Mouse (Mus musculus): ENCODE data around the gene Tmem209. TPM values are rescaled to one million over a fixed set of nuclear protein-coding genes. Genes with fewer than 3 reads are reported as not detected.
A peak's percentile ranks its signal among the peaks of the same experiment; 100 is the strongest.

Gene Tmem209
- total RNA-seq (2015) (40.3 and 42.3 TPM in 2 replicates), total RNA-seq (2017) (24.0 and 39.0 TPM in 2 replicates)

- peak; percentile 99 for ATAC-seq (ENCODE audit: poor library complexity, severe bottlenecking)
Observed at GRCm38 (mm10) chr6:30509265-30510239, at the start of gene Tmem209, which contains the start of gene Ssmem1. TSS of gene Tmem209 (minus strand) at chr6:30509783. TSS of gene Ssmem1 (plus strand) at chr6:30509849.

- no peak for ATAC-seq (ENCODE audit: poor library complexity, severe bottlenecking)
Observed at GRCm38 (mm10) chr6:30556080-30556479, 46.5 kb upstream of the Tmem209 start.

- ATAC-seq (ENCODE audit: poor library complexity, severe bottlenecking): no peak
Observed at GRCm38 (mm10) chr6:30554621-30555170, 45.1 kb upstream of the Tmem209 start.

DNA sequence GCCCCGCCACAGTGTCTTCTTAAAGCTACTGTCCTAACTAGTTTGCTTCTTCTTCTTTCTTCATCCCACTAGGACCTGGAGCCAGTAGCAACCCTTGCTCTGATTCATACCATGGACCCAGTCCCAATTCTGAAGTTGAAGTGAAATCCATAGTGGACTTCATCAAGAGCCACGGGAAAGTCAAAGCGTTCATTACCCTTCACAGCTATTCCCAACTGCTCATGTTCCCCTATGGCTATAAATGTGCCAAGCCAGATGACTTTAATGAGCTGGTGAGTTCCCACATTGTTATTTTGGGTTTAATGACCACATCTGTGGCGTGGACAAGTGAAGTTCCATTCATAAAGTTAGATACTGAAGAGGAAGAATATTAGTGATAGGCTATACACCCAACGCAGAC is 44.5 kb upstream of the Tmem209 start:
- no peak for ATAC-seq (ENCODE audit: poor library complexity, severe bottlenecking)

GRCm38 (mm10) chr6:30553381-30554010 is 43.9 kb upstream of the Tmem209 start:
- ATAC-seq (ENCODE audit: poor library complexity, severe bottlenecking): no peak

- 0 out of 2 replicates have a peak, but pooled peaks have one; percentile 34 for ATAC-seq (ENCODE audit: poor library complexity, severe bottlenecking)
Observed at GRCm38 (mm10) chr6:30552628-30553027, 43.0 kb upstream of the Tmem209 start.

DNA sequence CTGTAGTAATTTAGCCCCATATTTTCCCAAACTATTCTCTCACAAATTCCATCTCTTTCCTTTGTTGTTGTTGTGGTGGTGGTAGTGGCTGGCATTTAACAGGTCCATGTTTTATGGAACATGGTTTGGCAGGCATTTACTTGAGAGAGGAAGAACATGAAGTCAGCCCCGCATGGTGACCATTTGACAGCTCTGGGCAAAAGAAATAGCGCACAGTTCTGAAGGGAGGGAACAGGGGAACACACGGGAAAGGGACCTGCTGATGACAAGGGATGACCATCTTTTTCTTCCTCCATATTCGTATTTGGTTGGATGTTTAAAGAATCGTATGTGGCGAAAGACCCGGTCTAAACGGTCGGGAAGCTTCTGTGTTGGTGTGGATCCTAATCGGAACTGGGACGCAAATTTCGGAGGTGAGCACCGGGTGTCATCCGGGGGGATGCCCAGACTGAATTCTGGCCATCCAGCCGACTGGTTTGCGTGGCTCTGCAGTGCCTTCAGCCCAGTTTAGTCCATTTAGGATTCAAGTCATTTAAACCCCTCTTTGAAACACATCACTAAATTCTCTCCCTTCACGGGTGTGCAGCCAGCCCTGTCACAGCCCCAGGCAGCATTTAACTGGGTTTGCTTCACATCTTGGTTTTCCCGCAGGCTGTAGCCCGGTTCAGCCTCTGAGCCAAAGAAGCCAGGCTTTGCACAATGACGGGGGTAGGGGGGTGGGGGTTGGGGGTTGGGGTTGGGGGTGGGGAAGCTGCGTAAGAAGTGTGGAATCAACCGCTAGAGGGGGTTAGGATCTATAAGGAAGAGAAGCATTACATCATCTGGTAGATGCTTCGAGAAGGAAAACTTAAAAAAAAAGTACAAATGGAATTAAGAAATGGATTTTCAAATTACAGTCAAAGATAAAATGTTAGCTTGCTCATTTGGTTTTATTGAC is 42.3 kb upstream of the Tmem209 start:
- no peak for ATAC-seq (ENCODE audit: poor library complexity, severe bottlenecking)

DNA sequence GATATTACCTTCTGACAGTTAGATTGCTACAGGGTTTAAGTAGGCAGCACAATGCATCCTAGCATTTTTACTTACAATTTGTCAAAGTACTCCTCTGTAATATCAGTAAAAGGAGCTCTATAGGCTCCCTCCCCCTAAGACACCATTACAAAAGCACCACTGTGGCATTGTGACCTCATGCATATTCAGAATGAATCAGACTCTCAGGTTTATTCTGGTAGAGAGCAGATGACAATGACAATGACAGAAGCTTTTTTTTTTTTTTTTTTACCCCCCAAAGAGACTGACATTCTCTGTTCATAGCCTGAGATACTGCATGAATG is 41.6 kb upstream of the Tmem209 start:
- no peak for ATAC-seq (ENCODE audit: poor library complexity, severe bottlenecking)

- peak; percentile 30; the same call in 1 of the 2 replicates for ATAC-seq (ENCODE audit: poor library complexity, severe bottlenecking)
Observed at GRCm38 (mm10) chr6:30550496-30551192, 41.1 kb upstream of the Tmem209 start.

GRCm38 (mm10) chr6:30549231-30549761 is 39.7 kb upstream of the Tmem209 start:
- ATAC-seq (ENCODE audit: poor library complexity, severe bottlenecking): no peak

- peak; percentile 38; the same call in 1 of the 2 replicates for ATAC-seq (ENCODE audit: poor library complexity, severe bottlenecking)
Observed at GRCm38 (mm10) chr6:30547656-30548306, 38.2 kb upstream of the Tmem209 start.

GRCm38 (mm10) chr6:30547274-30547645 is 37.7 kb upstream of the Tmem209 start:
- ATAC-seq (ENCODE audit: poor library complexity, severe bottlenecking): no peak

GRCm38 (mm10) chr6:30546571-30547273 is 37.1 kb upstream of the Tmem209 start:
- ATAC-seq (ENCODE audit: poor library complexity, severe bottlenecking): peak; percentile 79

- no peak for ATAC-seq (ENCODE audit: poor library complexity, severe bottlenecking)
Observed at GRCm38 (mm10) chr6:30545689-30546088, 36.1 kb upstream of the Tmem209 start.

GRCm38 (mm10) chr6:30543851-30544250 is 34.3 kb upstream of the Tmem209 start:
- no peak for ATAC-seq (ENCODE audit: poor library complexity, severe bottlenecking)

DNA sequence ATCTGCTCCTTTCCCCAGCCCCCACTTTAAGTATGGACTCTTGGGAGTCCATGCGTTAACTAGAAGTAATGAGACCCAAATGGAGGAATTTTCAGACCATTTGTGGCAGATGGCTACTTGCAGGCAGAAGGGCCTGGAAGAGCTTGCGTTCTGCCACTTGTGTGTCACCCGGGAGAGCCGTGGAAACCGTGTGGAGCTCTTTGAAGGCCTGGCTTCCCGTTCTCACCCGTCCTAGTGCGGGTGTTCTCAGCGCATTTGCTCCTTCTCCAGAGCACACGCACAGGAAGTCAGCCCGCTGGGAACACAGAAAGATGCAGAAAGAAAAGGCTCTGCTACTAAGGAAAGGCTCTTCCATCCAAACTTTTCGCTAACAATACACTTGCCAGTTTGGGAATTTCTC is 33.5 kb upstream of the Tmem209 start:
- no peak for ATAC-seq (ENCODE audit: poor library complexity, severe bottlenecking)

- ATAC-seq (ENCODE audit: poor library complexity, severe bottlenecking): no peak
Observed at GRCm38 (mm10) chr6:30542277-30542676, 32.7 kb upstream of the Tmem209 start.

- ATAC-seq (ENCODE audit: poor library complexity, severe bottlenecking): no peak
Observed at GRCm38 (mm10) chr6:30541009-30541799, 31.6 kb upstream of the Tmem209 start, which contains the start of gene Cpa2. TSS of gene Cpa2 (plus strand) at chr6:30541582.
